Mouse (Mus musculus) cortical plate, adult 2 months (tissue): ENCODE data around the gene Aldh16a1.
A peak's percentile ranks its signal among the peaks of the same experiment; 100 is the strongest.

Source experiments
- CTCF ChIP-seq: fragments of 200-500 bp; IDR thresholded peaks from 2 replicates; pipeline ENCODE4 v1.5.1; 2011; ENCODE audit warnings: mild to moderate bottlenecking, control low read depth, low read length; ENCODE audit not compliant: insufficient read depth; ENCODE audit errors: extremely low read depth
- POLR2A ChIP-seq: fragments of 200-500 bp; IDR thresholded peaks from 2 replicates; pipeline ENCODE4 v1.6.1; 2011; ENCODE audit warnings: mild to moderate bottlenecking, low read length, control low read depth; ENCODE audit not compliant: insufficient read depth; ENCODE audit errors: extremely low read depth

- no peak for TF ChIP-seq CTCF
- TF ChIP-seq POLR2A: peak; percentile 48; the same call in 1 of the 2 replicates
Observed at GRCm38 (mm10) chr7:45169495-45169894, 15.1 kb upstream of the Aldh16a1 start.
